Mouse (Mus musculus) cerebellum, adult 2 months (tissue): ENCODE data around the gene Tet3. TPM values are rescaled to one million over a fixed set of nuclear protein-coding genes. Genes with fewer than 3 reads are reported as not detected.
A peak's percentile ranks its signal among the peaks of the same experiment; 100 is the strongest.

ENCODE experiments used
- DNase-seq, 2 experiments: peaks; one replicate each; pipeline ENCODE4 v3.0.0; 2021
- H3K27ac ChIP-seq: fragments of 200-500 bp; 2 replicates; pipeline ENCODE4 v1.5.1; 2012; ENCODE audit warnings: low read length, control low read depth, inconsistent platforms; ENCODE audit not compliant: insufficient read depth
- H3K27me3 ChIP-seq: fragments of 200-500 bp; 2 replicates; pipeline ENCODE4 v1.6.1; 2012; ENCODE audit warnings: inconsistent platforms, mild to moderate bottlenecking, low read length, moderate library complexity; ENCODE audit not compliant: control insufficient read depth, insufficient read depth
- H3K4me1 ChIP-seq: fragments of 200-500 bp; 2 replicates; pipeline ENCODE4 v1.6.1; 2011; ENCODE audit warnings: low read length; ENCODE audit not compliant: control insufficient read depth, insufficient read depth
- H3K4me3 ChIP-seq: fragments of 200-500 bp; replicated peaks from 2 replicates; pipeline ENCODE3; 2011; ENCODE audit warnings: mild to moderate bottlenecking, low read depth, low read length, control low read depth; ENCODE audit not compliant: insufficient read depth
- CTCF ChIP-seq: fragments of 200-500 bp; IDR thresholded peaks from 2 replicates; pipeline ENCODE4 v1.5.1; 2011; ENCODE audit warnings: low read depth, mild to moderate bottlenecking, control low read depth, low read length, moderate library complexity, borderline replicate concordance; ENCODE audit not compliant: insufficient read depth
- POLR2A ChIP-seq: fragments of 200-500 bp; IDR thresholded peaks from 2 replicates; pipeline ENCODE4 v1.6.1; 2011; ENCODE audit warnings: low read length, control low read depth, borderline replicate concordance; ENCODE audit not compliant: insufficient read depth
- WGBS: fragments of 180-500 bp; shearing (Covaris S2); methylation state at CpG from one replicate; pipeline ENCODE4 v1.1.7; 2018; 5-methylcytosine and 5-hydroxymethylcytosine counted together
- polyA plus RNA-seq: library from polyadenylated mRNA; depleted of rRNA; stranded (reverse); fragments of >200 nt; gene quantifications from 2 replicates; pipeline ENCODE4 v1.2.3, GENCODE M21; 2012; rRNA removed

The Tet3 gene
- polyA plus RNA-seq, 1 experiment = 22.5 TPM

DNA sequence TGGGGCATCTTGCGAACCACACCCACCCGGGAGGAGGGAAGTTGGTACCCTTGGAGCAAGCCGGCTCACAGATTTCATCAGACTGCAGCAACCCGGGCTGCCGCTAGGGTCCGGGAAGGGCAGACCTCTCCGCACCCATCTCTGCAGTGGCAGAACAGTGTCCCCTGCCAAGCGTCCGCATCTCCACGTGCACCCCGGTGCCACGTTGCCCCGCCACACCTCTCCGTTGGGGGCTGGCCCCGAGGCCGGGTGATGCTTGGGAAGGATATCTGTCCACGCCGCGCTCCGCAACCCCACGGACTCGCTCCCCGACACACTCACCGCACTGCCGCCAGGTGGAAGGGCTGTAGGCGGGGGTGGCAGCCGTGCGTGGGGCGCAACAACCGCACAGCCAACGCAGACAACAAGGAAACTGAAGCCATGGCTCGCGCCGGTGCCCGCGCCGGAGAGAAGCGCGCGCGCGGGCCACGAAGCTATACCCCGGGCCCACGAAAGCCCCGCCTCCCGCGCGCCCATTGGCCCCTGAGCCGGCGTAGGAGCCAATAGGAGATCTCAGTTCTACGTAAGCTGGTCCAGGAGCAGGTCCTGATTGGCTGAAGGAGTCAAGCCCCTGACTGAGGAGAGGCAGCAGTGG lies 141.7 kb downstream of the Tet3 start:
- Histone ChIP-seq H3K4me3 (peak overlapping the region; percentile 64), H3K27ac (peak overlapping the region; percentile 17), H3K4me1 (no peaks in the 10 kb centered on the region), H3K27me3 (no peaks in the 10 kb centered on the region)
- TF ChIP-seq CTCF = peak; percentile 67; the same call in 1 of the 2 replicates
- TF ChIP-seq POLR2A = peak; percentile 50; the same call in 1 of the 2 replicates
- 1% methylated on average over 52 of the region's 52 CpGs for WGBS
- DNase-seq = peak; percentile 91 to 95

DNA sequence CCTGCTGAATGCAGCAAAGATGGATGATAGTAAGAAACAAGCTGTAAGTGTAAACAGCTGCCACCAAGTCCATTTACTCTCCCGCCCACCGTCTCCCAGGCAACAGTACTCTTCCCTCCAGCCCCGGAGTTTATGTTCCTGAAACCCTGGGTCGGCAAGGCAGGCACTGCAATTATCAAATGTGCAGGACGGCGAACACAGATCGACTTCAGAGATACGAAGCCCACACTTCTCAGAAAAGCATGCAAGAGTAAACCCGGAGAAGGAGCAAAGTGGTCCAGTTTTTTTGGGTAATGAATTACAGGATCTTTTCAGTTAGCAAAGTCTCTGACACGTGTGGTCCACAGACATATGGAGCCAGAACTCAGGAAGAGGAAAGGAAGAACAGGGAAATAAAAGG lies 142.9 kb downstream of the Tet3 start:
- TF ChIP-seq CTCF (no peak), POLR2A (no peak)
- DNase-seq = no peak
- WGBS = 13% methylated on average over 10 of the region's 10 CpGs
- no peak overlapping the region for H3K27ac ChIP-seq
- H3K4me3 ChIP-seq = no peak overlapping the region
- H3K27me3 ChIP-seq = no peaks in the 10 kb centered on the region
- no peaks in the 10 kb centered on the region for H3K4me1 ChIP-seq

DNA sequence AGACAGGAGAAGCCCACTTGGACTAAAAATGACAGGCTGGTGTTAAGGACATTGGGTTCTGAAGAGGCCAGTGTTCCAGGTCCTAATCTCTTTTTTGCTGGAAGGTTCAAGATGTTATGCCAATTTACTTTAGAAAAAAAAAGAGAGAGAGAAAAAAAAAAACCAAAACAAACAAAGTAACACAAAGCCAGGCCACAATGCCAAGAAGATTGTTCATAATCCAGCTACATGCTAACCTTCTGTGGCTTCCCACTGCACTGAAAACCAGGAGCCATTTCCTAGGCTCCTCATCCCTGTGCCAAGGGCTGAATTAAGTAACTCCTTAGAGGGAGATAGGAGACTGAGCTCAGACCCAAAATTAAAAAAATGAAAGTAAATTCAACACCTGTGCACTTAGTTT lies 143.6 kb downstream of the Tet3 start:
- DNase-seq = no peak
- H3K27ac ChIP-seq = no peak overlapping the region
- H3K4me1 ChIP-seq = no peaks in the 10 kb centered on the region
- no peak overlapping the region for H3K4me3 ChIP-seq
- TF ChIP-seq POLR2A = no peak
- TF ChIP-seq CTCF = no peak
- H3K27me3 ChIP-seq = no peaks in the 10 kb centered on the region

DNA sequence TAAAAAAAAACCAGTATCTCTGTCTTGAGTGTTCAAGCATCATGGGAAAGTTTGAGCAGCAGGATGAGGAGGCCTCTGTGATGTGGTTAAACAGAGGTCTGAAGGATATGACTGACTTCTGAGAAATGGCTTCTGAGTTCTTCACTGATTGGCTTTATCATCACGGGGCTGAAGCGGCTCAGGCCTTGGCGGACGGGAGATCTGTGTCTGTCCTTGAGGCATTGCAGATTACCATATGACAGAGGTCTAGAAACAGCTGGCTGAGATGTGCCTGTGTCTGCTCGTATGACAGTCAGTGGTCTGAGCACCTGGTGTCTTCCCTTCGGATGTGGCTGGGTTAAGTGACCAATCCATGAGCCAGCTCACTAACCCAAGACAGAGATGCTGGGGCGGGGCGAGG lies 146.4 kb downstream of the Tet3 start:
- H3K4me1 ChIP-seq = no peaks in the 10 kb centered on the region
- H3K4me3 ChIP-seq = no peak overlapping the region
- no peak overlapping the region for H3K27ac ChIP-seq
- TF ChIP-seq CTCF (no peak), POLR2A (no peak)
- no peak for DNase-seq
- WGBS = 82% methylated on average over 8 of the region's 8 CpGs
- no peaks in the 10 kb centered on the region for H3K27me3 ChIP-seq

Other genes with a start within 250 kb of the Tet3 start
- gene Slc4a5, start 239.3 kb downstream of the Tet3 start, polyA plus RNA-seq = 2.8 and 5.8 TPM in 2 replicates
- 13.6 and 15.4 TPM in 2 replicates for gene Mthfd2, start 133.2 kb downstream of the Tet3 start, polyA plus RNA-seq
- gene Mob1a, start 133.1 kb downstream of the Tet3 start, polyA plus RNA-seq = 16.0 and 16.3 TPM in 2 replicates
- 87.1 and 90.2 TPM in 2 replicates for gene Bola3, start 109.9 kb downstream of the Tet3 start, polyA plus RNA-seq
- 97.3 and 108 TPM in 2 replicates for gene Dguok, start 47.9 kb upstream of the Tet3 start, polyA plus RNA-seq
- 0.76 and 0.97 TPM in 2 replicates for gene Actg2, start 77.2 kb upstream of the Tet3 start, polyA plus RNA-seq
- 39.0 and 41.8 TPM in 2 replicates for gene Stambp, start 113.6 kb upstream of the Tet3 start, polyA plus RNA-seq
- not detected in 2 replicates for gene Clec4f, start 197.1 kb upstream of the Tet3 start, polyA plus RNA-seq
- gene Cd207, start 218.8 kb upstream of the Tet3 start, polyA plus RNA-seq = not detected in 2 replicates